Mouse (Mus musculus) T-helper 17 cell (primary cell): Measurements from ENCODE around the gene Tbc1d22a.

Source experiments
- in situ Hi-C, 2 experiments: fragments of 300-600 bp; cut with MboI, MseI; formaldehyde crosslinking; loops; 1 replicate in 1 of 2; 2 replicates in 1 of 2; pipeline ENCODE4 v1.15.1; 2025; ENCODE audit warnings: high pct_unique_total_duplicates in 2 of 2

Tbc1d22a gene

DNA sequence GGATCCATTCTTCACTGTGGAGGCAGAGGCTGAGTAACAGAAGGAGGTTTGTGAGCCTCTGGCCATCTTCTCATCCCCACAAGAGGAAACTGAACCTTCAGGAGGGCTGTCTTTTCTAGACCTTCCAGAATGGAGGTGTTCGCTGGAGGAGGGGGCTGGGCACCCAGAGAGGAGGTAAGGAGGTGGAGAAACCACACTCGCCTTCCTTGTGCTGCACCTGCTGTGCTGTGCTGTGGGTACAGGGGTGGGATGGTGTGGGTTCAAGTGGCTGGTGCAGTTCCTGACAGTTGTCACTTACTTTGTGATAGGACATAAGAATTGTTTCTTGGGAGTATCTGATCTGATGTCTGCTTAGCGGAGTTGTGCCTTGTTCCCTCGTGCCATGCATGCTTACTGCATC lies 118.9 kb downstream of the Tbc1d22a start:
- in situ Hi-C loops = no loop called here

DNA sequence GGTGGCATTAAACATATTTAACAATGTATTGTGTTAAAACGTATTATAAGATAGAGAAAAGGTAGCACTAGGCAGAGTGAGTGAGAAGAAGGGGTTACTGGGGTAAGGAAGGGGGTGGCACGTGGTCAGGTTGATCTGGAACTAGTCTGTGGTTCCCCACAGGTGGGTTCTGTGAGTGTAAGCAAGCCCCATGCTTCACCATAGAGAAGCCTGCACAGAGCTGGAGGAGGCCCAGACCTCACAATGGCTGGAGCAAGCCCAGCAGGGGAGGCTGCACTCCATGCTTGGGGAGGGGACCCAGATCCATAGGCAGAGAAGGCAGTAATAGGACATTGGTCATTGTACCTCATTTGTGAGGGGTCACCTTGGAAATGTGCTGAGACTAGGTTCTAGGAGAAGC lies 119.3 kb downstream of the Tbc1d22a start:
- in situ Hi-C loops = no loop called here

- in situ Hi-C loops = no loop called here
Measured at GRCm38 (mm10) chr15:86334276-86334675, 120.0 kb downstream of the Tbc1d22a start.

DNA sequence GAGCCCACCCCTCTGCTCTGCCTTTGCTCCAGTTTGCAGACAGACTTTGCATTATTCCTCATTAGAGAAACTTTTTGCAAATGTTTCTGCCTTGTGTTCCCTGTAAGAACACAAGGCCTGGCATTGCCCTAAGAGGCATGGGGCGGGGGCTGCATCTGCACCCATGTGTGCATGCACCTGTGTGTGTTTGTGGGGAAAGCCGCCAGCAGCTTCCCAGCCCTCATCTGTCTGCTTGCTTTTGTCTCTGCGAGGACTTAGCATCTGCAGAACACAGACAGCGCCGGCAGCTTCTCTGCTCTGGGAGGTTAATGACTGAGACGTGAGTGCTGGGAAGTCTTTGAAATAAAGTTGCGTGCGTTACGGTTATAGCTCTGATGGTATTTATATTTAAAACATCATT lies 120.5 kb downstream of the Tbc1d22a start:
- in situ Hi-C loops = no loop called here

DNA sequence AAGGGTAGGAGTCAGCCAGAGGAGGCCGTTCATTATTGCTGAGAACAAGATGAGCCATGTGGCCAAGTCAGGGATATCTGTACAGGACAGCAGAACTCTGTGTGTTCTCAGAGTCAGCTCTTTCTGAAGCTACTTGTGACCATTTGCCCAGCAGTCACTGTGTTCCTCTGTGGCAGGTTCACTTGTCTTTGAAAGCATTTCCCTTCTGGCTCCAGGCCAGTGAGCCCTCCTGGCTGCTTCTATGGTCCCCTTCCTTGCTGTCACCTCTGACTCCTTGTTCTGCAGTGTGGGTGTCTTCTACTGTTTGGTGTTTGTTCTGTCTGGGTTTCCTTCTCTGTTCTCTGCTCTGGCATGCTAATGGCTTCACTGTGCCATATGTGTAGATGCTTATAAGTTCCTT lies 121.5 kb downstream of the Tbc1d22a start:
- in situ Hi-C loops = no loop called here

- in situ Hi-C loops = no loop called here
Measured at GRCm38 (mm10) chr15:86337726-86338125, 123.5 kb downstream of the Tbc1d22a start.

- in situ Hi-C loops = loop anchor here in 1 of 2 experiments (5.0 kb wide), 1 partner anchor 362 kb away; no protein-coding TSS in a partner anchor
Measured at GRCm38 (mm10) chr15:86339736-86340135, 125.5 kb downstream of the Tbc1d22a start.

DNA sequence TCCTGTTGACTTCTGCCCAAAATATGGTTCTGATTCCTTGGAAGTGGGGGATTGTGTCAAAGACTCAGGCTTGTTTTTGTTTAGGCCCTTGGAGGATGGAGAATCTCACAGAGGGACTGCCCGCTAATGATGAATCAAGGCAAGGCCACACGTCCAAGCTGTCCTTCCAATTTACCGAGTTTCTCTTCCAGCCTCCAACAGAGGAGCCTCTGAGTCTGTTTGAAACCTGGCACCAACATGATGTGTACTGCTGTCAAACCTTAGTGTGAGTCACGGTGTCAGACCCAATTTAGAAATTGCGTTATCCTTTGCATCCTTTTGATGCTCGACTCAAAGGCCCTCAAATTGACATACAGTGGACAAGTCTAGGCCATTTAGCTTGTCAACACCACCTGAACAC lies 126.5 kb downstream of the Tbc1d22a start:
- in situ Hi-C loops = loop anchor here in 1 of 2 experiments (5.0 kb wide), 1 partner anchor 363 kb away; no protein-coding TSS in a partner anchor

- in situ Hi-C loops = loop anchor here in 1 of 2 experiments (5.0 kb wide), 1 partner anchor 366 kb away; no protein-coding TSS in a partner anchor
Measured at GRCm38 (mm10) chr15:86342637-86343375, 128.5 kb downstream of the Tbc1d22a start.

GRCm38 (mm10) chr15:86344906-86345331 lies 130.7 kb downstream of the Tbc1d22a start:
- in situ Hi-C loops = loop anchor here in 1 of 2 experiments (5.0 kb wide), 1 partner anchor 368 kb away; no protein-coding TSS in a partner anchor

DNA sequence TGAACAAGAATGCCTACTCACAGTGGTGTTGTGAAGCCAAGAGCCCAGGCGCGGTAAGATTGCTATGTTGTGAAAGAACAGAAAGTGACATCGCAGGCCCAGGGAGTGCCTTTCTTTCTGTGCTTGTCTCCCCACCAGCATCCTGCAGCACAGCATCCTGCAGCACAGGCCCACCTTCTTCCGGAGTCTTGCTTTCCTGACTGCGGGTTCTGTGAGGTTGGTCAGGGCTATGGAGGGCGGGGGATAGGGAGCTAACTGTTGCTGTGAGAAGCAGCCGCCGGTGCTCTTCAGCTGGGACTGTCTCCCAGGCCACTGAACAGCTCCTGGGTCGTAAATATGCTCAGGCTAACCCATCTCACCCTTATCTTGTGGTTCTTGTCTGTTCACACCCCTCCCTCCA lies 131.6 kb downstream of the Tbc1d22a start:
- in situ Hi-C loops = no loop called here

DNA sequence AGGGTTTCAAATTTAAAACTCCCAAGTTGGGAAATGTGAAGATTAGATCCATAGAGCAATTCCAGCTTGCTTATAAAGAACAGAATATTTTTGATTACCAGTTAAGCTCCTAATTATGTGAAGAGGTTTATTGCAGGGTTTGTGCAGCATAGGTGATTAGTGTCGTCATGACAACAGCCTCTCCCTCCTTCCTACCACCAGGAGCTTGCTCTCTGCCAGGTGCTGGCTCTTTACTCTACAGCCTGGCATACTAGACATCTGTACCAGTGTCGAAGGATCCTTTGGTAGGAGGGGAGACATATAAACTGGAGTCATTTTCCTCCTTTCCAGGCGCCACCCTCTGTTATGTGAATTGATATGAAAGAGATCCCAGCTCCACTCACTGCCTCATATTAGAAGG lies 132.3 kb downstream of the Tbc1d22a start:
- in situ Hi-C loops = no loop called here

GRCm38 (mm10) chr15:86354932-86355331 lies 140.7 kb downstream of the Tbc1d22a start:
- in situ Hi-C loops = no loop called here

DNA sequence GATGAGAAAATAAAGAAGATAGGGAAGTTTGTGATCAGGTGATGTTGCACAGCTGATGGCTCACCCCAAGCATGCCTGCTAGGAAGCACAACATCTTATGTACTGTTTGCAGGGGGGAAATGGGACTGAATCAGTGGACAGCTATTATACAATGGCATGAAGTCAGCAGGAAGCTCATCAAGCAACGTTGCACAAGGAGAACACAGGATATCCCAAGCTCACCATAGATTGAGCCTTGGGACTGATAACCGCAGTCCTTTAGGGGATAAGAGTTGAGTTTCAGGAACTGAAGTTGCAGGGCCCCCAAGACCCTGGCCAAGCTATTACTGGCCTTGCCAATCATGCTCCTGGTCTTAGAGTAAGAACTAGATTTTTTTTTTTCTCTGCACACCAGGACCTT lies 141.6 kb downstream of the Tbc1d22a start:
- in situ Hi-C loops = no loop called here

DNA sequence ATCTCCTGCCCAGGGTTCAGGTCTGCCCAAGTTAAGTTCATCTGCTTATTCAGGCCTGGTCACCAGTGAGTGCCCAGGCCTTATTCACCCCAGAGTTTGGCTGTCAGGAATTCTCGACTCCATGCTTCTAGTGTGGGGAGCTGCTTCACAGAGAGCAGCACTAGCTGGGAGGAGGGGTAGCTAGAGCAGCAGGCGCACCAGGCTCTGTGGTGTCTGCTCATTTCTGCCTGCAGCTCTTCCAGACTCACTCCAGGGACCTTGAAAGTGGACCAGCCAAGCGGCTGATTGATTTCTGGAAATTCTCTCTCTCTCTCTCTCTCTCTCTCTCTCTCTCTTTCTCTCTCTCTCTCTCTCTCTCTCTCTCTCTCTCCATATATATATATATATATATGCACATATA lies 146.1 kb downstream of the Tbc1d22a start:
- in situ Hi-C loops = no loop called here

GRCm38 (mm10) chr15:86362306-86363150 lies 148.3 kb downstream of the Tbc1d22a start:
- in situ Hi-C loops = no loop called here

DNA sequence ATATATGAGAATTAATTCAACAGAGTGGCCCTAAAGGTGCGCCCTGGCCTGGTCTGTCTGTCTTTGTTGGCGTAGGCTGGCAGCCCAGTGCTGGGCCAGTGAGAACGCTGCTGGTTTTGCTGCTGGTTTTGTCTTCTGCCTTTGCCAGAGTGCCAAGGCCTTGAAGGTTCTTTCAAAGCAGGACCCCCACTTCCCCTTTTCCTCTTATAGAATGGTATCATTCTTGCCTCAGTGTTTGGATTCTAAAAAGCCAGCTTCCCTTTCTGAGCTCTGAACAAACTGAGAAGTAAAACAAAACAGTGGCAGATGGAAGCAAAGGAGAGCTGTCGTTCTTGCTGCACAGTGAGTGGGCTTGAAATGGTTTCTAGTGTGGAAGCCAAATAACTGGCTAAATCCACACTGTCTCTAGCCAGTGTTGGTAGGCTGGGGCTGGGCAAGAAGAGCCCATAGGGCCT lies 149.6 kb downstream of the Tbc1d22a start:
- in situ Hi-C loops = no loop called here

GRCm38 (mm10) chr15:86364948-86365658 lies 150.8 kb downstream of the Tbc1d22a start:
- in situ Hi-C loops = no loop called here

DNA sequence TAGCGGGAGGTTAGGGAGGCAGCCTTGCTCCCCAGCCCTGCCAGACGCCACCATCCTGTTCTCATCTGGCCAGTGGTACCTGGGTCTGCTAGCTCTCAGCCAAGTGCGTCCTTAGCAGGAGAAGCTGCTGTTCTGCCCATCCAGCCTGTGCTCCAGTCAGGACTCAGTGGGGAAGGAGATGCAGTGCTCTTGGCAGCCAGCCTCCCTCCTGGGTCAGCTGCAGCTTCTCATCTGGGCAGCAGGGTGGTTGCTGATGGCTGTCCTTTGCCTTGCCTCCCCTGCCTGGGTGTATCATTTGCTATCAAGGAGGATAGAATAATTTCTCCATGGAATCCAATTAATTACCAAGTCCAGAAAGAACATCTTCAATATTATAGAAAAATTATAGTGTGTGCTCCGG lies 152.5 kb downstream of the Tbc1d22a start:
- in situ Hi-C loops = no loop called here

DNA sequence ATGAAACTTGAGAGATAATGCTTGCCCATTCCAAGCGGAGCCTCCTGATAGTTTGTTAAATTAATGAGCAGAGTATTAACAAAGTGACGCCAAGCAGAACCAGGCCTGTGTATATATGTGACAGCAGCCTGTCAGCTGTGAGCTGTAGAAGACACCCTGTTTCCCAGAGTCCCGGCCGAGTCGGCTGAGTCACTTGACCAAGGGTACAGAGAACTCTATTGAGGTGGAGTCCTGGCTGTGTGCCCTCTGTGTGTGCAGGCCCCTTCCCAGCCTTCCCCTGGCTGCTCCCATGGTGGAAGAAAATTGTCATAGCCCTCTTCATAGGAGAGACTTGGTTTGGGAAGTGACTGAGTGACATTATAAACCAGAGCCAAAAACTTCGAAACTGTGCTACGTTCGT lies 153.0 kb downstream of the Tbc1d22a start:
- in situ Hi-C loops = no loop called here

DNA sequence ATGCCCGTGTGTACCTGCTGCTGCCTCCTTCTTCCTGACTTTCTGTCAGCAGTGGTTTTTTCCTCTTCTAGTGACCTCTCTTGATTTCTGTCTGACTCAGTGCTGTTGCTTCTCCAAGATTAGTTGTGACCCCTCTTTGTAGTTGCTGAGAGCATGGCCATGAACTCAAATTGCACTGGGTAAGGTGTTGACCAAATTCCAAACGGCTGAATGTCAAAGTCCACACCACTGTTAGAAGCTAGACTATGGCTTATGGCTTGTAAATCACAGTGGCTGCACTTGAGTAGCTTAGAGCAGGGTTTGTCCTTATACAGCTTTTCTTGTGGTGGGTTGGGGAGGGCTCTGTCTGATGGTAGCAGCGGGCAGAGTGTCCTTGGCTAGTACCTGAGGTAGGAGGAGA lies 156.6 kb downstream of the Tbc1d22a start:
- in situ Hi-C loops = no loop called here

DNA sequence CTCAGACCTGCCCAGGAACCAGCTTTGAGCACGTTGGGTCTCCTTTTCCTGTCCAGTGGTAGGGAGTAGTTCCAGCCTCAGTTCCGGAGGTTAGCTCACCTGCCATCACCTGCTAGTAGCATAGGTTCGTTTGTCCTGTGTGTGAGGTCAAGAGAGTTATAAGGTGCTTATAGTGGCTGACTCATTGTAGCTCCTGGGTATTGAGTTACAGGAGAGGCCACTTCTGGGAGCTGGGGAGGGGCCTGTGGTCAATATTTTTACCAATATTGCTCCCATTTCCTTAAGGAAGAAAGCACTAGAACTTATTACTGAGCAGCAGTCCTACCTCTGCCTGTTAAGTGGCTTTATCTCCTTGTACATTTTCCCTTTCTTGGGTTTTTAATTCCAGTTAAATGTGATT lies 161.0 kb downstream of the Tbc1d22a start:
- in situ Hi-C loops = no loop called here
